Mouse (Mus musculus) left cerebral cortex, adult 9 months (tissue): ENCODE measurements around the gene Stk38.

Experiments used
- DNase-seq, 2 experiments: peaks; one replicate each; pipeline ENCODE4 v3.0.0; 2022; ENCODE audit warnings: low spot score in 2 of 2

Gene Stk38

GRCm38 (mm10) chr17:28926380-28926779 lies 81.4 kb downstream of the Stk38 start:
- peak in 1 of 2 experiments; percentile 88 for DNase-seq

GRCm38 (mm10) chr17:28924957-28925595 lies 82.7 kb downstream of the Stk38 start:
- DNase-seq, result no peak

DNA sequence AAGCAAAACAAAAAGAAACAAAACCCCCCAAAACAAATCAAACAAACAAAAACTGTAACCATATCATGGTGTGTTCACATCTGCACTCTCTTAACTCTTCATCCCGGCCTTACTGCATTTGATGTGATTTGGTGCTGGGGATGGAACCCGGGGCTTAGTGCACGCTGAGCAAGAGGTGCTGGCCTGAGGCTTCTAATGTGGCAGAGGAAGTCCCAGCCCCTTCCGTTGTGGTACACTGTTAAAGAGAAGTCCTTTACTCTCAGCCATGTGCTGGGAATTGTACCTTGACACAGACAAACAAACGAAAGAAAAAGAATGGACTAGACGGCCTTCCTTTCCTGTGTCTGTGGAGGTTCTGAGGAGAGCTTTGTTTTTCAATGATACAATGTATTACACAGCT lies 85.7 kb downstream of the Stk38 start:
- no peak for DNase-seq

DNA sequence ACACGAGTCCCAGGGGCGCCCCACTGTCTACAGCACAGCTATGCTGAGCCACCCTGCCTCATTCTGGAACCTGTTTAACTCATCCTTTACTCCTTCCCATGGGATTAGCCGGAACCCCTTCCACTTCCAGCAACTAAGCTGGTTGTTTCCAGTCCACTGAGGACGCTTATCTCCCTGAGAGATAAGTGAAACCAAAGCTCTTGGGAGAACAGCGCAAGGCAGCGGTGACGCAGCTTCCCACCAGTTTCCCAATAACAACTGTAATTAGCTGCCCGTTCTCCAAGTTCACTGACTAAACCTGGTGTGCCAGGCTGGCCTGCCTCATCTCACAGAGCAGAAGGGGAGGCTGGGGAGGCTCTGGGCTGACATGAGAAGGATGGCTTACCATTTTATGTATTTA lies 86.7 kb downstream of the Stk38 start:
- no peak for DNase-seq
